Mouse (Mus musculus) ES-E14 (cell line): Measurements from ENCODE around the gene Usp49. TPM values are rescaled to one million over a fixed set of nuclear protein-coding genes. Genes with fewer than 3 reads are reported as not detected.

ENCODE experiments used
- DNase-seq: peaks from one replicate; pipeline ENCODE4 v3.0.0-alpha.2; 2013; ENCODE audit warnings: low read depth, low spot score
- H3K27ac ChIP-seq: 2 replicates; pipeline ENCODE4 v1.5.1; 2012; ENCODE audit warnings: low read depth, mild to moderate bottlenecking, low read length, moderate library complexity, mixed read lengths; ENCODE audit not compliant: poor library complexity, insufficient read depth, severe bottlenecking
- H3K36me3 ChIP-seq: 2 replicates; pipeline ENCODE4 v1.6.1; 2012; ENCODE audit warnings: mild to moderate bottlenecking, low read length, moderate library complexity, mixed read lengths; ENCODE audit not compliant: control insufficient read depth, poor library complexity, insufficient read depth, severe bottlenecking
- H3K4me1 ChIP-seq, 2 experiments: fragments of 150-350 bp in 1 of 2; sonication (generic) in 1 of 2; 2 replicates each; pipeline ENCODE4 v1.6.1; 2012; ENCODE audit warnings: low read length in 2 of 2, mild to moderate bottlenecking in 1 of 2, mixed read lengths in 1 of 2; ENCODE audit not compliant: control insufficient read depth in 2 of 2, insufficient read depth in 2 of 2, poor library complexity in 1 of 2
- H3K4me3 ChIP-seq, 2 experiments: fragments of 150-350 bp in 1 of 2; sonication (generic) in 1 of 2; 2 replicates each; pipeline ENCODE4 v1.5.1; 2012; ENCODE audit warnings: low read length in 2 of 2, low read depth in 1 of 2, mild to moderate bottlenecking in 1 of 2, mixed read lengths in 1 of 2; ENCODE audit not compliant: insufficient read depth in 1 of 2, poor library complexity in 1 of 2, severe bottlenecking in 1 of 2
- H3K9ac ChIP-seq: 2 replicates; pipeline ENCODE4 v1.6.1; 2012; ENCODE audit warnings: low read depth, mild to moderate bottlenecking, low read length, mixed read lengths; ENCODE audit not compliant: poor library complexity, insufficient read depth, severe bottlenecking
- H3K9me3 ChIP-seq: fragments of 150-350 bp; sonication (generic); 2 replicates; pipeline ENCODE4 v1.6.1; 2012; ENCODE audit warnings: low read depth, mild to moderate bottlenecking, low read length; ENCODE audit not compliant: control insufficient read depth, insufficient read depth
- CHD2 ChIP-seq: IDR thresholded peaks from 2 replicates; pipeline ENCODE4 v1.6.1; 2014; ENCODE audit warnings: mild to moderate bottlenecking, low read depth, low read length, inconsistent platforms
- HCFC1 ChIP-seq: IDR thresholded peaks from 2 replicates; pipeline ENCODE4 v1.6.1; 2012; ENCODE audit warnings: low read length, inconsistent platforms, borderline replicate concordance; ENCODE audit not compliant: insufficient read depth
- MAFK ChIP-seq: IDR thresholded peaks from 2 replicates; pipeline ENCODE4 v1.6.1; 2014; ENCODE audit warnings: mild to moderate bottlenecking, low read depth, low read length, inconsistent platforms; ENCODE audit not compliant: insufficient read depth
- ZC3H11A ChIP-seq: IDR thresholded peaks from 2 replicates; pipeline ENCODE4 v1.6.1; 2012; ENCODE audit warnings: low read depth, mild to moderate bottlenecking, inconsistent platforms, low read length, borderline replicate concordance
- ZNF384 ChIP-seq: IDR thresholded peaks from 2 replicates; pipeline ENCODE4 v1.6.1; 2012; ENCODE audit warnings: low read depth, low read length, inconsistent platforms
- in situ Hi-C, 2 experiments: fragments of 600-800 bp; cut with MboI; formaldehyde crosslinking; loops; one replicate each; pipeline ENCODE4 v1.15.1; 2025; ENCODE audit warnings: low sequenced_read_pairs in 2 of 2, inconsistent platforms in 1 of 2; ENCODE audit not compliant: unreplicated experiment in 2 of 2
- total RNA-seq: library from RNA; depleted of rRNA; stranded (reverse); fragments of 300-350 nt; gene quantifications from 2 replicates; pipeline ENCODE4 v1.2.3, GENCODE M21; 2012; rRNA removed

Gene Usp49
- total RNA-seq: 10.0 and 15.5 TPM in 2 replicates

DNA sequence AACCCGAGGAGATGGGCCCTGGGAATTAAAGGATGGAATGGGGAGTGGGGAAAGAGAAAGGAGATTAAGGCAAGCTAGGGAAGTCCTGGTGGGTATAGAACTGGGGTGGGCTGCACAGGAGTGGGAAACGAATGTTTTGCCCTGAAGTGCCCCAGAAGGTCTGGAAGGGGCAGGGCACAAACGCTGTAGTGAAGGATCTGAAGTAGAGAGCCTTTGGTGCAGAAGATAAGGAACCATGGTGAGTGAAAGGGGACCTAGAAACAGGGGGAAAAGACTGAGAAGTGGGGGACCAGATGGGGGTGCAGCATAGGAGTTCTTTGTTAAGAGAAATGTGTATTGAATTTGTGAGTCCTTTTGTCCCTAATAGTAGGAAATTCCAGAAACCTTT lies at the start of gene Usp49:
Gene Usp49 (plus strand): TSS at position 13 of the 388 bp plus-strand sequence.
- H3K36me3 ChIP-seq: no peaks in the 10 kb centered on the region
- H3K4me1 ChIP-seq: 0 out of 4 replicates have a peak, but pooled peaks cover 0 to 3% of the 10 kb centered on the region in 2 experiments
- H3K27ac ChIP-seq: peak within 1 kb of the TSS; percentile 69; the same call in 1 of the 2 replicates
- H3K4me3 ChIP-seq: peak within 1 kb of the TSS; percentile 79 to 98
- H3K9ac ChIP-seq: peak within 1 kb of the TSS; percentile 72
- in situ Hi-C loops: no loop called here
- TF ChIP-seq ZC3H11A: no peak
- no peak for DNase-seq
- no peaks in the 10 kb centered on the region for H3K9me3 ChIP-seq

DNA sequence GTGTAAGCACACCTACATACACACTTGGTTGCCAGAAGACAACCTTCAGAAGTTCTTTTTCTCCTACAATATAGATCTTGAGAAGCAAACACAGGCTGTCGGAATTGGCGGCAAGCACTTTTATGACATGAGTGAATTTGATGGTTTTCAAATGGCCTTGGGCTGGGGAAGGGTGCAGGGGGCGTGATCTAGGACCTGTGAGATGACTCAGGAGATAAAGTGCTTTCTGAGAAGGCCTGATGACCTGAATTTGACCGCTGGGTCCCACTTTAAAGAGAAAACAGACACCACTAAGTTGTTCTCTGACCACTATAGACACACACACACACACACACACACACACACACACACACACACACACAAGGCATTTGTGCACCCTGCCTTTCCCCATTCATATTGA lies 49.5 kb upstream of the Usp49 start:
- Histone ChIP-seq H3K36me3 (no peaks in the 10 kb centered on the region), H3K27ac (no peak overlapping the region), H3K4me1 (no peaks in the 10 kb centered on the region), H3K9ac (no peak overlapping the region), H3K9me3 (no peaks in the 10 kb centered on the region), H3K4me3 (no peak overlapping the region)
- in situ Hi-C loops: no loop called here
- no peak for TF ChIP-seq CHD2
- TF ChIP-seq ZNF384: no peak
- TF ChIP-seq HCFC1: no peak
- no peak for TF ChIP-seq ZC3H11A
- TF ChIP-seq MAFK: no peak
- no peak for DNase-seq

- H3K36me3 ChIP-seq: no peaks in the 10 kb centered on the region
- H3K27ac ChIP-seq: no peak overlapping the region
- in situ Hi-C loops: no loop called here
- peaks cover 5 to 12% of the 10 kb centered on the region in 2 experiments; a peak in 3 of 4 replicates for H3K4me1 ChIP-seq
- H3K9ac ChIP-seq: no peak overlapping the region
- H3K4me3 ChIP-seq: no peak overlapping the region
- no peaks in the 10 kb centered on the region for H3K9me3 ChIP-seq
- TF ChIP-seq MAFK (no peak), CHD2 (no peak), ZNF384 (no peak), ZC3H11A (no peak), HCFC1 (no peak)
- no peak for DNase-seq
Measured at GRCm38 (mm10) chr17:47588517-47588916, 42.0 kb upstream of the Usp49 start.

- Histone ChIP-seq H3K9me3 (no peaks in the 10 kb centered on the region), H3K4me1 (peaks cover 8 to 13% of the 10 kb centered on the region in 2 experiments), H3K27ac (no peak overlapping the region), H3K36me3 (no peaks in the 10 kb centered on the region; the same call in 1 of the 2 replicates), H3K4me3 (no peak overlapping the region), H3K9ac (no peak overlapping the region)
- DNase-seq: no peak
- in situ Hi-C loops: no loop called here
- TF ChIP-seq ZC3H11A: no peak
- no peak for TF ChIP-seq MAFK
- TF ChIP-seq ZNF384: no peak
- no peak for TF ChIP-seq CHD2
- no peak for TF ChIP-seq HCFC1
Measured at GRCm38 (mm10) chr17:47591073-47591472, 39.4 kb upstream of the Usp49 start.

DNA sequence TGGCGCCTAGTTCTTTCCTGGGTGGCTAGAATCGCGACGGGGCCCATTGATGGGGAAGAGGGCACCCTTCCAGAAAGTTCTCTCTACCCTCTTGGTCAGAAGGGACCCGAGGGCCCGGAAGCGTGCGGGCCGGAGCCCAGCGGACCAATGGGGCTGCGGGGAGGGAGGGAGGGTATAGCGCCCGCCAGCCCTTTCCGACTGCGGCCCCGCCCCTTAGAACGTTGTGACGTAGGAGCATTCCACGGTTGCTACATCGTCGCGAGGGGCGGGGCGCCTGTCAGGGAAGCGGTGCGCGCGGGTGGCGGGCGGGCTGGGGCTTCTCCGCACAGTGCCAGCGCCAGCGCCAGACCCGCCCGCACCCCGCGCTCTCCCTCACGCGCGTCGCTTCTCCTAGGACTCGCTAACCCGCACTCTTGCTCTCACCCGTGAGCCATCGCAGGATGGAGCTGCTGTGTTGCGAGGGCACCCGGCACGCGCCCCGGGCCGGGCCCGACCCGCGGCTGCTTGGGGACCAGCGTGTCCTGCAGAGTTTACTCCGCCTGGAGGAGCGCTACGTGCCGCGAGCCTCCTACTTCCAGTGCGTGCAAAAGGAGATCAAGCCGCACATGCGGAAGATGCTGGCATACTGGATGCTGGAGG lies 37.2 kb upstream of the Usp49 start:
- peak overlapping the region; percentile 75 to 92 for H3K4me3 ChIP-seq
- peak overlapping the region; percentile 57 for H3K9ac ChIP-seq
- H3K9me3 ChIP-seq: no peaks in the 10 kb centered on the region
- peak; percentile 90 for DNase-seq
- peak overlapping the region; percentile 27; the same call in 1 of the 2 replicates for H3K27ac ChIP-seq
- peaks cover 9% of the 10 kb centered on the region for H3K36me3 ChIP-seq
- TF ChIP-seq ZNF384 (no peak), CHD2 (no peak), MAFK (no peak), HCFC1 (no peak), ZC3H11A (no peak)
- in situ Hi-C loops: no loop called here
- peaks cover 19 to 23% of the 10 kb centered on the region in 2 experiments for H3K4me1 ChIP-seq
